10 mouse cellular contexts compared by ENCODE assay signal in the genomic region with DNA sequence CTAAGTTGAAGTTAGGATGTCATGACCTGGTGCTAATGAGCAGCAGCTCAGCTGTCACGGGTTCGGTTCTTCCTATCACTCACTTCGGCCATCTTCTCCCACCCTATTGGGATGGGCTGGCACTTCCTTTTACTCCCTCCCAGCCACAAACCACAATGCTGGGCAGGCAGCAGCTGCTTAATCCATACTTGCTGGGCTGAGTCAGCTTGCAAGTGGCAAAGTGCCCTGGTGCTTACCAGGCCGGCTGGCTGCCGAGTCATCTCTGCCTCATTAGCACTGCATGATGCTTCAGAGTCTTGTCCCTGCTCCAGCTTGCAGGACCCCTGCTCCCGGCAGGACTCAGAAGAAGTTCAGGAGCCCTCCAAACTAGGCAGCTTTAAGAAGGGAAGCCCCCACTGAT. TPM values are rescaled to one million over a fixed set of nuclear protein-coding genes. Genes with fewer than 3 reads are reported as not detected.
A peak's percentile ranks its signal among the peaks of the same experiment; 100 is the strongest.
DNase-seq lines count a peak whose midpoint lies in the region; ATAC-seq and TF ChIP-seq lines count a peak whose summit lies in the region.
"Had no signal": no experiment of that assay in that cellular context is flagged by ENCODE, and none has a peak within 500 bp of the region (broad histone marks: within the 10 kb centered on the region; RNA-seq: fewer than 3 reads in every experiment).

No protein-coding gene starts in this region.

- peak; percentile 81 to 82 for DNase-seq in layer of hippocampus, adult 8-10 months (ENCODE audit: low spot score in 2 of 2)
- peak; percentile 86 for DNase-seq in midbrain, postnatal 0 days (ENCODE audit: low spot score)
- DNase-seq in c-Kit-positive CD71-positive TER-119-positive erythroid progenitor cells, embryonic 14.5 days (ENCODE audit: low spot score), result no peak
- DNase-seq in embryo, embryonic 9.5 days (ENCODE audit: extremely low spot score), result no peak
- DNase-seq: lung, embryonic 14.5 days had no signal

- H3K36me3 ChIP-seq in hindbrain, embryonic 15.5 days, result no peaks in the 10 kb centered on the region
- H3K36me3 ChIP-seq in hindbrain, embryonic 12.5 days, result no peaks in the 10 kb centered on the region
- H3K36me3 ChIP-seq in midbrain, postnatal 0 days (ENCODE audit: insufficient read depth, low read length), result no peaks in the 10 kb centered on the region

- no peak overlapping the region for H3K4me3 ChIP-seq in hindbrain, embryonic 15.5 days
- no peak overlapping the region for H3K4me3 ChIP-seq in hindbrain, embryonic 12.5 days
- H3K4me3 ChIP-seq in midbrain, postnatal 0 days (ENCODE audit: low read depth, low read length), result no peak overlapping the region
- H3K4me3 ChIP-seq: heart, adult 2 months had no signal

- H3K27ac ChIP-seq in hindbrain, embryonic 15.5 days (replicated peaks), result no peak overlapping the region
- H3K27ac ChIP-seq in hindbrain, embryonic 12.5 days, result no peak overlapping the region
- no peak overlapping the region for H3K27ac ChIP-seq in midbrain, postnatal 0 days (ENCODE audit: low read depth, low read length)
- H3K27ac ChIP-seq: heart, adult 2 months had no signal

- H3K4me2 ChIP-seq in hindbrain, embryonic 15.5 days, result no peak overlapping the region
- H3K4me2 ChIP-seq in hindbrain, embryonic 12.5 days (replicated peaks), result no peak overlapping the region
- no peak overlapping the region for H3K4me2 ChIP-seq in midbrain, postnatal 0 days (ENCODE audit: low read depth, low read length, poor library complexity, severe bottlenecking)
- H3K4me2 ChIP-seq: lung, embryonic 14.5 days had no signal

- 53% methylated on average over 6 of the region's 6 CpGs for WGBS in hindbrain, embryonic 15.5 days
- 63% methylated on average over 6 of the region's 6 CpGs for WGBS in hindbrain, embryonic 12.5 days
- 70% methylated on average over 6 of the region's 6 CpGs for WGBS in midbrain, postnatal 0 days

- no peaks in the 10 kb centered on the region for H3K27me3 ChIP-seq in hindbrain, embryonic 15.5 days
- no peaks in the 10 kb centered on the region for H3K27me3 ChIP-seq in hindbrain, embryonic 12.5 days
- no peaks in the 10 kb centered on the region for H3K27me3 ChIP-seq in midbrain, postnatal 0 days (ENCODE audit: insufficient read depth, low read length)

- no peaks in the 10 kb centered on the region for H3K9me3 ChIP-seq in hindbrain, embryonic 15.5 days
- no peaks in the 10 kb centered on the region for H3K9me3 ChIP-seq in hindbrain, embryonic 12.5 days (replicated peaks)
- no peaks in the 10 kb centered on the region for H3K9me3 ChIP-seq in midbrain, postnatal 0 days (ENCODE audit: low read length)

- peak; percentile 73 for ATAC-seq in hindbrain, embryonic 15.5 days (ENCODE audit: low FRiP score, low read depth)
- no peak for ATAC-seq in hindbrain, embryonic 12.5 days (ENCODE audit: low FRiP score)
- peak; percentile 97 for ATAC-seq in common myeloid progenitor, adult 5-6 weeks (replicated peaks; ENCODE audit: low read depth, poor library complexity, severe bottlenecking)
- no peak; the same call in 1 of the 2 replicates for ATAC-seq in midbrain, postnatal 0 days (ENCODE audit: low FRiP score)
- no peak for ATAC-seq in erythroid progenitor cell, adult 5-6 weeks (replicated peaks; ENCODE audit: low FRiP score, poor library complexity, severe bottlenecking)

- TF ChIP-seq CTCF in midbrain, postnatal 0 days (IDR thresholded peaks at IDR 0.05), result no peak

- H3K4me1 ChIP-seq in hindbrain, embryonic 15.5 days (replicated peaks), result peaks cover 14% of the 10 kb centered on the region; the same call in 1 of the 2 replicates
- peaks cover 8% of the 10 kb centered on the region for H3K4me1 ChIP-seq in hindbrain, embryonic 12.5 days
- H3K4me1 ChIP-seq in midbrain, postnatal 0 days (ENCODE audit: insufficient read depth, low read length), result no peaks in the 10 kb centered on the region

- no peak overlapping the region for H3K9ac ChIP-seq in hindbrain, embryonic 15.5 days
- H3K9ac ChIP-seq in hindbrain, embryonic 12.5 days, result no peak overlapping the region
- H3K9ac ChIP-seq in midbrain, postnatal 0 days (replicated peaks; ENCODE audit: low read length, poor library complexity, severe bottlenecking), result no peak overlapping the region
- H3K9ac ChIP-seq: lung, embryonic 14.5 days had no signal

RNA-seq across cellular contexts. Expression of gene Rhob, which starts 49.2 kb away (rescaled TPM):
- polyA plus RNA-seq in hindbrain, embryonic 15.5 days (2015; fragmentation: Nextera tagmentation; extraction: Ambion mirVana), result 94.4 and 103 TPM in 2 replicates
- 75.4 and 78.3 TPM in 2 replicates for polyA plus RNA-seq in hindbrain, embryonic 12.5 days (2016; fragmentation: Nextera tagmentation; extraction: Ambion mirVana)
- total RNA-seq in common myeloid progenitor, adult 5-6 weeks (2017), result 35.8 and 43.3 TPM in 2 replicates
- 100 to 1,000 TPM; 285 to 368 (median 321) TPM for total RNA-seq in layer of hippocampus, adult 8-10 months (2022)
- 323 and 329 TPM in 2 replicates for total RNA-seq in midbrain, postnatal 0 days (2014; rRNA removed)
- polyA plus RNA-seq in midbrain, postnatal 0 days (2015; fragmentation: Nextera tagmentation; extraction: Ambion mirVana), result 74.1 and 75.1 TPM in 2 replicates
- total RNA-seq in erythroid progenitor cell, adult 5-6 weeks (2015; ENCODE audit: low replicate concordance), result 8.3 and 23.5 TPM in 2 replicates
- total RNA-seq in erythroid progenitor cell, adult 5-6 weeks (2017; ENCODE audit: low replicate concordance), result 5.4 and 5.5 TPM in 2 replicates

Comparison
In these comparisons a context has a peak if more than half of its experiments do, and no peak if none do; other contexts are left out.
1. ATAC-seq: peak in hindbrain, embryonic 15.5 days (single experiment) and common myeloid progenitor, adult 5-6 weeks (single experiment); none in hindbrain, embryonic 12.5 days (single experiment), midbrain, postnatal 0 days (single experiment) and erythroid progenitor cell, adult 5-6 weeks (single experiment).
2. DNase-seq: peak in layer of hippocampus, adult 8-10 months (2 of 2) and midbrain, postnatal 0 days (single experiment); none in c-Kit-positive CD71-positive TER-119-positive erythroid progenitor cells, embryonic 14.5 days (single experiment) and embryo, embryonic 9.5 days (single experiment).